Mouse (Mus musculus) MEL (cell line): ENCODE data around the gene Bahcc1.

Source experiments
- CHD1 ChIP-seq: IDR thresholded peaks from 2 replicates; pipeline ENCODE4 v1.6.1; 2012; ENCODE audit warnings: low read depth, mild to moderate bottlenecking, inconsistent platforms, low read length, improper control_type of control experiment
- CTCF ChIP-seq, 3 experiments: IDR thresholded peaks in 2 of 3; conservative IDR thresholded peaks in 1 of 3; 2 replicates each; pipeline ENCODE4 v1.5.1; 2011 to 2012; ENCODE audit warnings: low read length in 3 of 3, low read depth in 2 of 3, mild to moderate bottlenecking in 2 of 3, improper control_type of control experiment in 1 of 3, inconsistent platforms in 1 of 3, mixed read lengths in 1 of 3, moderate library complexity in 1 of 3; ENCODE audit not compliant: control insufficient read depth in 1 of 3, insufficient read depth in 1 of 3, poor library complexity in 1 of 3, severe bottlenecking in 1 of 3
- EP300 ChIP-seq, 2 experiments: IDR thresholded peaks; 2 replicates each; pipeline ENCODE4 v1.6.1; 2011; ENCODE audit warnings: improper control_type of control experiment in 2 of 2, low read length in 2 of 2, low read depth in 1 of 2, mild to moderate bottlenecking in 1 of 2
- GABPA ChIP-seq: IDR thresholded peaks from 2 replicates; pipeline ENCODE4 v1.6.1; 2012; ENCODE audit warnings: low read depth, mild to moderate bottlenecking, inconsistent platforms, low read length, improper control_type of control experiment, moderate library complexity
- MXI1 ChIP-seq: IDR thresholded peaks from 2 replicates; pipeline ENCODE4 v1.6.1; 2011; ENCODE audit warnings: mild to moderate bottlenecking, low read depth, low read length, improper control_type of control experiment
- POLR2A ChIP-seq, 2 experiments: IDR thresholded peaks; 2 replicates each; pipeline ENCODE4 v1.6.1; 2011 to 2012; ENCODE audit warnings: low read length in 2 of 2, mild to moderate bottlenecking in 2 of 2, control low read depth in 1 of 2, improper control_type of control experiment in 1 of 2, low read depth in 1 of 2, moderate library complexity in 1 of 2; ENCODE audit not compliant: control insufficient read depth in 1 of 2, insufficient read depth in 1 of 2, poor library complexity in 1 of 2
- POLR2AphosphoS2 ChIP-seq: IDR thresholded peaks from 2 replicates; pipeline ENCODE4 v1.6.1; 2011; ENCODE audit warnings: low read length, improper control_type of control experiment
- RCOR1 ChIP-seq: IDR thresholded peaks from 2 replicates; pipeline ENCODE4 v1.6.1; 2012; ENCODE audit warnings: low read depth, mild to moderate bottlenecking, inconsistent platforms, low read length, improper control_type of control experiment
- ZC3H11A ChIP-seq: IDR thresholded peaks from 2 replicates; pipeline ENCODE4 v1.6.1; 2012; ENCODE audit warnings: low read depth, mild to moderate bottlenecking, inconsistent platforms, low read length, improper control_type of control experiment
- ZKSCAN1 ChIP-seq: IDR thresholded peaks from 2 replicates; pipeline ENCODE4 v1.6.1; 2012; ENCODE audit warnings: low read depth, mild to moderate bottlenecking, inconsistent platforms, low read length, improper control_type of control experiment, moderate library complexity
- ZNF384 ChIP-seq: IDR thresholded peaks from 2 replicates; pipeline ENCODE4 v1.6.1; 2012; ENCODE audit warnings: low read depth, mild to moderate bottlenecking, inconsistent platforms, low read length, improper control_type of control experiment

- TF ChIP-seq POLR2A (IDR thresholded peaks at IDR 0.05; ENCODE audit: control insufficient read depth in 1 of 2, insufficient read depth in 1 of 2, low read depth in 1 of 2, low read length in 2 of 2, poor library complexity in 1 of 2) (no peak), CTCF (IDR thresholded peaks at IDR 0.05 in 2 of 3, conservative IDR thresholded peaks at IDR 0.05 in 1 of 3; ENCODE audit: control insufficient read depth in 1 of 3, insufficient read depth in 1 of 3, low read depth in 2 of 3, low read length in 3 of 3, poor library complexity in 1 of 3, severe bottlenecking in 1 of 3) (peak; percentile 87 to 96 (median 92)), ZNF384 (no peak), ZC3H11A (no peak), RCOR1 (peak; percentile 52), GABPA (no peak), EP300 (IDR thresholded peaks at IDR 0.05; ENCODE audit: low read depth in 1 of 2, low read length in 2 of 2) (no peak; a peak in 1 of 4 replicates), ZKSCAN1 (no peak), CHD1 (no peak), MXI1 (peak; percentile 80), POLR2AphosphoS2 (no peak)
These were observed 29.7 kb downstream of the Bahcc1 start for GRCm38 (mm10) chr11:120262356-120262901.
